Mouse (Mus musculus) skeletal muscle tissue, adult 2 months (tissue): ENCODE results near the gene Fuz.

Source experiments
- DNase-seq: peaks from one replicate; pipeline ENCODE4 v3.0.0-alpha.2; 2012; ENCODE audit warnings: low read depth, low spot score

Gene Fuz

GRCm38 (mm10) chr7:44928570-44928969 is 32.7 kb downstream of the Fuz start:
- DNase-seq: no peak

- DNase-seq: peak; percentile 100
Observed at GRCm38 (mm10) chr7:44929204-44930151, 33.6 kb downstream of the Fuz start, which contains the start of gene Ap2a1. Gene Ap2a1, minus strand, starts transcription at chr7:44929496.

GRCm38 (mm10) chr7:44938680-44939079 is 42.8 kb downstream of the Fuz start:
- DNase-seq: no peak

- no peak for DNase-seq
Observed at GRCm38 (mm10) chr7:44942904-44943303, 47.0 kb downstream of the Fuz start, which contains the start of gene Tsks. Gene Tsks, plus strand, starts transcription at chr7:44943204.

GRCm38 (mm10) chr7:44949922-44950321 is 54.0 kb downstream of the Fuz start:
- no peak for DNase-seq

DNA sequence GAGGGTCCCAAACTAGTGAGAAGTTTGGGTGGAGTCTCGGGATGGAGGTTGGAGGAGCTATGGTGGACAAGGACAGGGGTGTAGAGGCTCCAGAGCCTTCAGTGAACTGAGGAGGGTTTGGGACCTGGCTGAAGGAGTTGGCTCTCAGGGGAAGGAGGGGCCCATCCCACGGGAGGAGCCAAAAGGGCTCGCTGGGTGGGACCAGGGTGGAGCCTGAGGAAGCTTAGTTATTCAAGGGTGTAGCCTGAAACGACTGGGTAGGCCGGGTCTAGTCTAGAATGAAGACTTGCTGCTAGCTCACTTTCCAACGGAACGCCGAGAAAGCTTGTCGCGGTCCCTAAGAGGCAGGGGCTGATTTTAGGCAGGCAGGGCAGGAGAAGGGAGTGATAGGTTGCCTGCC is 56.1 kb downstream of the Fuz start:
- peak; percentile 57 for DNase-seq
